Mouse (Mus musculus) embryonic facial prominence, embryonic 14.5 days (tissue): Measurements from ENCODE around the gene Btbd9. TPM values are rescaled to one million over a fixed set of nuclear protein-coding genes. Genes with fewer than 3 reads are reported as not detected.

Experiments used
- ATAC-seq: fragments of 200-750 bp; cut with Nextera tagmentation; 2 replicates; pipeline ENCODE4 v1.8.0; 2017; ENCODE audit warnings: low read depth, moderate number of reproducible peaks, moderate TSS enrichment
- DNase-seq: peaks from one replicate; pipeline ENCODE4 v3.0.0-alpha.2; 2015; ENCODE audit warnings: low spot score
- H3K27ac ChIP-seq: fragments of 300-500 bp; sonication (generic); replicated peaks from 2 replicates; pipeline ENCODE4 v1.5.1; 2014; ENCODE audit warnings: low read depth, mild to moderate bottlenecking, low read length, moderate library complexity
- H3K27me3 ChIP-seq: fragments of 300-500 bp; sonication (generic); replicated peaks from 2 replicates; pipeline ENCODE4 v1.6.1; 2014; ENCODE audit warnings: low read length; ENCODE audit not compliant: control insufficient read depth, insufficient read depth
- H3K36me3 ChIP-seq: fragments of 300-500 bp; sonication (generic); 2 replicates; pipeline ENCODE4 v1.6.1; 2014; ENCODE audit warnings: low read length, mixed read lengths; ENCODE audit not compliant: control insufficient read depth, insufficient read depth
- H3K4me1 ChIP-seq: fragments of 300-500 bp; sonication (generic); 2 replicates; pipeline ENCODE4 v1.6.1; 2014; ENCODE audit warnings: antibody characterized with exemption, low read length; ENCODE audit not compliant: control insufficient read depth, insufficient read depth
- H3K4me2 ChIP-seq: fragments of 300-500 bp; sonication (generic); 2 replicates; pipeline ENCODE4 v1.6.1; 2014; ENCODE audit warnings: low read depth, mild to moderate bottlenecking, low read length, moderate library complexity, mixed read lengths
- H3K4me3 ChIP-seq: fragments of 300-500 bp; sonication (generic); 2 replicates; pipeline ENCODE4 v1.5.1; 2014; ENCODE audit warnings: low read depth, mild to moderate bottlenecking, low read length
- H3K9ac ChIP-seq: fragments of 300-500 bp; sonication (generic); 2 replicates; pipeline ENCODE4 v1.6.1; 2014; ENCODE audit warnings: low read depth, mild to moderate bottlenecking, low read length, moderate library complexity, mixed read lengths
- H3K9me3 ChIP-seq: fragments of 300-500 bp; sonication (generic); 2 replicates; pipeline ENCODE4 v1.6.1; 2016; ENCODE audit warnings: low read length; ENCODE audit not compliant: control insufficient read depth
- WGBS: fragments of 180-500 bp; shearing (Covaris S2); extraction: QIAGEN DNeasy Blood & Tissue Kit; methylation state at CpG from one replicate; pipeline ENCODE4 v1.1.7; 2014; 5-methylcytosine and 5-hydroxymethylcytosine counted together
- polyA plus RNA-seq: library from polyadenylated mRNA; unstranded; fragments of >200 nt; fragmentation: Nextera tagmentation; extraction: Ambion mirVana; gene quantifications from 2 replicates; pipeline ENCODE4 v1.2.1, GENCODE M21; 2014

Gene Btbd9
- polyA plus RNA-seq, 1 experiment from 2014 or later: 38.0 TPM

- H3K4me1 ChIP-seq: no peaks in the 10 kb centered on the region
- ATAC-seq (no peak), DNase-seq (no peak)
- no peak overlapping the region for H3K4me2 ChIP-seq
- no peaks in the 10 kb centered on the region for H3K27me3 ChIP-seq
- WGBS: 84% methylated on average over 4 of the region's 4 CpGs
- H3K36me3 ChIP-seq: peaks cover 4% of the 10 kb centered on the region; the same call in 1 of the 2 replicates
- H3K4me3 ChIP-seq: no peak overlapping the region
- H3K27ac ChIP-seq: no peak overlapping the region
- H3K9me3 ChIP-seq: no peaks in the 10 kb centered on the region
- H3K9ac ChIP-seq: no peak overlapping the region
Measured at GRCm38 (mm10) chr17:30181554-30181953, 394.7 kb downstream of the Btbd9 start.

GRCm38 (mm10) chr17:30180197-30180596, 396.1 kb downstream of the Btbd9 start:
- Histone ChIP-seq H3K4me2 (no peak overlapping the region), H3K27me3 (no peaks in the 10 kb centered on the region), H3K4me1 (no peaks in the 10 kb centered on the region), H3K36me3 (peaks cover 4% of the 10 kb centered on the region; the same call in 1 of the 2 replicates), H3K9ac (no peak overlapping the region), H3K4me3 (no peak overlapping the region), H3K27ac (no peak overlapping the region), H3K9me3 (no peaks in the 10 kb centered on the region)
- DNase-seq (no peak), ATAC-seq (no peak)
- 83% methylated on average over 6 of the region's 6 CpGs for WGBS

DNA sequence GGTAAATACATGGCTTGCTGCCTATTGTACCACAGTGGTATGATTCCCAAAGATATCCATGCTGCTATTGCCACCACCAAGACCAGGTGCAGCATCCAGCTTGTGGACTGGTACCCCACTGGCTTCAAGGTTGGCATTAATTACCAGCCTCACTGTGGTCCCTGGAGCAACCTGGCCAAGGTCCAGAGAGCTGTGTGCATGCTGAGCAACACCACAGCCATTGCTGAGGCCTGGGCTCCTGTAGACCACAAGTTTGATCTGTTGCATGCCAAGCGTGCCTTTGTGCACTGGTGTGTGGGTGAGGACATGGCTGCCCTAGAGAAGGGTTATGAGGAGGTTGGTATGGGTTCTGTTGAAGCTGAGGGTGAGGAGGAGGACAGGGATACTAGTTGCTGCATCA, 397.9 kb downstream of the Btbd9 start:
- Histone ChIP-seq H3K4me3 (no peak overlapping the region), H3K4me1 (no peaks in the 10 kb centered on the region), H3K4me2 (no peak overlapping the region), H3K36me3 (no peaks in the 10 kb centered on the region; the same call in 1 of the 2 replicates), H3K27me3 (no peaks in the 10 kb centered on the region), H3K9me3 (no peaks in the 10 kb centered on the region), H3K27ac (no peak overlapping the region), H3K9ac (no peak overlapping the region)
- 79% methylated on average over 1 of the region's 1 CpGs for WGBS
- DNase-seq (no peak), ATAC-seq (no peak)

GRCm38 (mm10) chr17:30177435-30177834, 398.9 kb downstream of the Btbd9 start:
- H3K4me1 ChIP-seq: no peaks in the 10 kb centered on the region
- no peaks in the 10 kb centered on the region for H3K27me3 ChIP-seq
- no peak for ATAC-seq
- no peak overlapping the region for H3K4me3 ChIP-seq
- 94% methylated on average over 4 of the region's 4 CpGs for WGBS
- H3K36me3 ChIP-seq: no peaks in the 10 kb centered on the region; the same call in 1 of the 2 replicates
- no peak overlapping the region for H3K4me2 ChIP-seq
- no peak overlapping the region for H3K27ac ChIP-seq
- H3K9ac ChIP-seq: no peak overlapping the region
- no peaks in the 10 kb centered on the region for H3K9me3 ChIP-seq
- DNase-seq: no peak

Other genes starting within 250 kb of the Btbd9 start
- gene Dnah8, start 47.9 kb upstream of the Btbd9 start, polyA plus RNA-seq: 2.9 and 4.1 TPM in 2 replicates
- gene Glo1, start 50.4 kb upstream of the Btbd9 start, polyA plus RNA-seq: 214 and 221 TPM in 2 replicates